Mouse (Mus musculus): Measurements from ENCODE around the gene Cebpe.

DNA sequence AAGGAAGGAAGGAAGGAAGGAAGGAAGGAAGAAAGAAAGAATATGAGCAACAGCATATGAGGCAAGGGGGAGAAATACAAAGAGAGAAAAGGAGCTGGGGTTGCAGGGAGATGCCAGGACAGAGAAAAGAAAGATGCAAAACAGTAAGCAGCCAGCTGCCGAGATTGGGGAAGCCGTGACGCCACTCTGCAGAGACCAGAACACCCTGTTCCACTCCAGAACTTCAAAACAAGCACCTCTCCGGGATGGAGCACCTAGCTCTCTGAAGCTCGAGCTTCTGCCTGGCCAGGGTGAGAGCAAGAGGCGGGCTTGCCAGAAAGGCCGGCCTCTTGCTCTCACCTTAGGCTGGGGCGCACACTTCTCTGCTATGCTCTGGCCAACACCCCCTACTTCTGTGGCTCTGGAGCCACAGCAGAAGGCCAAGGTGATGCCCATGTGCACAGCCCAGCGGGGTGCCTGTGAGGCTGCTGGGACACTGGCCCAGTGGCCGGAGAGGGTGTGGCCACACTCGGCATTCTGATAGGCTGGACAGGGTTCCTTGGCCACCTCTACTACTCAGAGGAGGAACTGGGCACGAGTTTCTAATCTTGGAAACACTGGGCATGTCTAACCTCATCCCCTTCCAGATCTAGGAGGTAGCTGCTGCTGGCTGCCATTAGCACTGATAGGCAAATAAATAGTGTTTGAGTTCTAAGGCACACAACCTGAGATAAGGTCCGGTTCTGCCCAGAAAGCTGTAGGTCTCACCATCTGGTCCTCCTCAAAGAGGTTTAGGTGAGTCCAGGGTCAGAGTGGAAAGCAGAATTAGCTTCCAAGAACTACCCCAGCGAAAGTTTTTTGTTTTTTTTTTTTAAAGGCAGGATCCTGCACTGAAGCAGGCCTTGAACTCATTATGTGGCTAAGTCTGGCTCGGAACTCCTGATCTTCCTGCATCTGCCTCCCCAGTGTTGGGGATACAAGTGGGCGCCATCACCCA is 36.3 kb upstream of the Cebpe start:
- TF ChIP-seq CTCF (IDR thresholded peaks at IDR 0.05; ENCODE audit: low read depth) (no peak), EP300 (IDR thresholded peaks at IDR 0.05; ENCODE audit: low read depth) (no peak)

Measured in heart, postnatal 0 days (tissue).